7 mouse cellular contexts compared by ENCODE assay signal in the genomic region with DNA sequence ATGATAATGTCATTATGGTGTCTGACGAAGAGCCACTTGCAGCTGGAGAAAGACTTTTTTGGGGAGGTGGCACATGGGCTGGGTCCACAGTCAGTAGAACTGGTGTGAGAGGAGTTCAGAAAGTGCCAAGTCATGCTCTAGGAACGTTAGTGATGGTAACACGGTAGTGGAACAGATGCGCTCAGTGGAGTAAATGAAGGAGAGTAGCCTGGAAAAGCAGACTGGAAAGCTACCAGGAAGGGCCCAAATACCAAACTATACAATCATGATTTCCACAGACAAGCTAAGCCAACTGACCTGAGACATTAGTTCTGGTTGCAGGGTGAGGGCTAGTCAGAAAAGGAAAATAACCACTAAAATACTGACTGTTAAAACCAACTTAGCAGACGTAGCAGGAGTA. TPM values are rescaled to one million over a fixed set of nuclear protein-coding genes. Genes with fewer than 3 reads are reported as not detected.
DNase-seq lines count a peak whose midpoint lies in the region; ATAC-seq and TF ChIP-seq lines count a peak whose summit lies in the region.

No protein-coding gene starts in this region.

- H3K27ac ChIP-seq in thymus, adult 2 months (ENCODE audit: control insufficient read depth, insufficient read depth, low read length) = no peak overlapping the region
- H3K27ac ChIP-seq in hindbrain, embryonic 13.5 days = no peak overlapping the region
- H3K27ac ChIP-seq in midbrain, embryonic 11.5 days (ENCODE audit: low read depth, low read length) = no peak overlapping the region

- peak; percentile 16 for DNase-seq in thymus, adult 2 months
- no peak for DNase-seq in thymus, postnatal 4 days
- peak; percentile 22 for DNase-seq in embryo, embryonic 10.5 days (ENCODE audit: low spot score)
- DNase-seq in midbrain, embryonic 11.5 days (ENCODE audit: low spot score, missing footprints) = no peak
- DNase-seq in left cerebral cortex, adult 11 months (ENCODE audit: low spot score) = no peak
- DNase-seq in left cerebral cortex, postnatal 10 days (ENCODE audit: extremely low spot score in 1 of 2, low spot score in 2 of 2) = no peak

- H3K36me3 ChIP-seq in thymus, adult 2 months (ENCODE audit: control insufficient read depth, insufficient read depth, low read length) = peaks cover 13% of the 10 kb centered on the region
- peaks cover 15% of the 10 kb centered on the region for H3K36me3 ChIP-seq in hindbrain, embryonic 13.5 days
- 0 out of 2 replicates have a peak, but pooled peaks cover 4% of the 10 kb centered on the region for H3K36me3 ChIP-seq in midbrain, embryonic 11.5 days (ENCODE audit: control insufficient read depth, insufficient read depth, low read length)

- no peak for ATAC-seq in hindbrain, embryonic 13.5 days (ENCODE audit: low FRiP score)
- ATAC-seq in midbrain, embryonic 11.5 days (ENCODE audit: low FRiP score) = no peak

- WGBS in thymus, adult 2 months = 11% methylated on average over 5 of the region's 5 CpGs
- 38% methylated on average over 5 of the region's 5 CpGs for WGBS in hindbrain, embryonic 13.5 days
- WGBS in midbrain, embryonic 11.5 days = 48% methylated on average over 5 of the region's 5 CpGs

- H3K9ac ChIP-seq in hindbrain, embryonic 13.5 days = peak overlapping the region; percentile 62
- H3K9ac ChIP-seq in midbrain, embryonic 11.5 days (ENCODE audit: low read length) = peak overlapping the region; percentile 55

- H3K4me1 ChIP-seq in thymus, adult 2 months (replicated peaks; ENCODE audit: control insufficient read depth, insufficient read depth, low read length) = peaks cover 4% of the 10 kb centered on the region; the same call in 1 of the 2 replicates
- peaks cover 39% of the 10 kb centered on the region for H3K4me1 ChIP-seq in hindbrain, embryonic 13.5 days (replicated peaks)
- H3K4me1 ChIP-seq in midbrain, embryonic 11.5 days (ENCODE audit: control insufficient read depth, insufficient read depth, low read length) = peaks cover 15% of the 10 kb centered on the region

- H3K4me3 ChIP-seq in thymus, adult 2 months (ENCODE audit: control insufficient read depth, insufficient read depth, low read length) = no peak overlapping the region
- H3K4me3 ChIP-seq in hindbrain, embryonic 13.5 days = peak overlapping the region; percentile 88
- H3K4me3 ChIP-seq in midbrain, embryonic 11.5 days (ENCODE audit: low read depth, low read length) = peak overlapping the region; percentile 90

- H3K9me3 ChIP-seq in hindbrain, embryonic 13.5 days = no peaks in the 10 kb centered on the region
- no peaks in the 10 kb centered on the region for H3K9me3 ChIP-seq in midbrain, embryonic 11.5 days (ENCODE audit: control insufficient read depth, low read length)

- no peak for TF ChIP-seq CTCF in thymus, adult 2 months (IDR thresholded peaks at IDR 0.05; ENCODE audit: borderline replicate concordance, control insufficient read depth, extremely low read depth, insufficient read depth, low read length, poor library complexity)

- H3K27me3 ChIP-seq in thymus, adult 2 months (ENCODE audit: control insufficient read depth, insufficient read depth, low read length) = no peaks in the 10 kb centered on the region; the same call in 1 of the 2 replicates
- peaks cover 25% of the 10 kb centered on the region for H3K27me3 ChIP-seq in hindbrain, embryonic 13.5 days
- peaks cover 9% of the 10 kb centered on the region for H3K27me3 ChIP-seq in midbrain, embryonic 11.5 days (ENCODE audit: control insufficient read depth, insufficient read depth, low read length)

- intact Hi-C loops in left cerebral cortex, postnatal 10 days (cut with DNase I) = loop anchor here (2.0 kb wide), 1 partner anchor 239 kb away; a partner anchor contains a TSS

- TF ChIP-seq POLR2A in thymus, adult 2 months (IDR thresholded peaks at IDR 0.05; ENCODE audit: control insufficient read depth, extremely low read depth, insufficient read depth, low read length, poor library complexity) = no peak

- peak overlapping the region; percentile 66 for H3K4me2 ChIP-seq in hindbrain, embryonic 13.5 days
- H3K4me2 ChIP-seq in midbrain, embryonic 11.5 days = peak overlapping the region; percentile 61

RNA-seq across cellular contexts. Expression of a gene that starts 4.5 kb away (rescaled TPM):
- polyA plus RNA-seq in thymus, adult 2 months (2012; rRNA removed) = 3.7 and 8.2 TPM in 2 replicates
- polyA plus RNA-seq in hindbrain, embryonic 13.5 days (2015; fragmentation: Nextera tagmentation; extraction: Ambion mirVana) = not detected in 2 replicates
- 0.05 and 0.11 TPM in 2 replicates for polyA plus RNA-seq in midbrain, embryonic 11.5 days (2014; fragmentation: Nextera tagmentation; extraction: Ambion mirVana)
- under 1 TPM; 0.34 to 0.53 TPM for total RNA-seq in left cerebral cortex, postnatal 10 days (2021)

RNA-seq across cellular contexts. Expression of a gene that starts 5.1 kb away (rescaled TPM):
- polyA plus RNA-seq in thymus, adult 2 months (2012; rRNA removed) = 10.8 and 15.1 TPM in 2 replicates
- 95.6 and 105 TPM in 2 replicates for polyA plus RNA-seq in hindbrain, embryonic 13.5 days (2015; fragmentation: Nextera tagmentation; extraction: Ambion mirVana)
- polyA plus RNA-seq in midbrain, embryonic 11.5 days (2014; fragmentation: Nextera tagmentation; extraction: Ambion mirVana) = 122 and 129 TPM in 2 replicates
- total RNA-seq in left cerebral cortex, postnatal 10 days (2021) = 10 to 100 TPM; 33.2 to 42.1 TPM

RNA-seq across cellular contexts. Expression of a gene that starts 36.9 kb away (rescaled TPM):
- not detected in 2 replicates for polyA plus RNA-seq in thymus, adult 2 months (2012; rRNA removed)
- not detected in 2 replicates for polyA plus RNA-seq in hindbrain, embryonic 13.5 days (2015; fragmentation: Nextera tagmentation; extraction: Ambion mirVana)
- not detected in 2 replicates for polyA plus RNA-seq in midbrain, embryonic 11.5 days (2014; fragmentation: Nextera tagmentation; extraction: Ambion mirVana)
- total RNA-seq in left cerebral cortex, postnatal 10 days (2021) = under 1 TPM in 1 of 2 experiments, not detected in 1; 0.20 TPM

RNA-seq across cellular contexts. Expression of a gene that starts 43.6 kb away (rescaled TPM):
- 55.4 and 58.2 TPM in 2 replicates for polyA plus RNA-seq in thymus, adult 2 months (2012; rRNA removed)
- polyA plus RNA-seq in hindbrain, embryonic 13.5 days (2015; fragmentation: Nextera tagmentation; extraction: Ambion mirVana) = 83.1 and 83.8 TPM in 2 replicates
- polyA plus RNA-seq in midbrain, embryonic 11.5 days (2014; fragmentation: Nextera tagmentation; extraction: Ambion mirVana) = 63.7 and 66.8 TPM in 2 replicates
- total RNA-seq in left cerebral cortex, postnatal 10 days (2021) = 100 to 1,000 TPM in 1 of 2 experiments, 10 to 100 TPM in 1; 97.1 to 103 TPM

RNA-seq across cellular contexts. Expression of a gene that starts 44.1 kb away (rescaled TPM):
- polyA plus RNA-seq in thymus, adult 2 months (2012; rRNA removed) = 18.8 and 24.1 TPM in 2 replicates
- polyA plus RNA-seq in hindbrain, embryonic 13.5 days (2015; fragmentation: Nextera tagmentation; extraction: Ambion mirVana) = 1.1 and 1.3 TPM in 2 replicates
- 3.9 and 4.0 TPM in 2 replicates for polyA plus RNA-seq in midbrain, embryonic 11.5 days (2014; fragmentation: Nextera tagmentation; extraction: Ambion mirVana)
- 1 to 10 TPM; 1.3 to 1.8 TPM for total RNA-seq in left cerebral cortex, postnatal 10 days (2021)

Comparison
In these comparisons a context has a peak if more than half of its experiments do, and no peak if none do; other contexts are left out.
1. DNase-seq: peak in thymus, adult 2 months (single experiment) and embryo, embryonic 10.5 days (single experiment); none in thymus, postnatal 4 days (single experiment), midbrain, embryonic 11.5 days (single experiment), left cerebral cortex, adult 11 months (single experiment) and left cerebral cortex, postnatal 10 days (0 of 2).